Mouse (Mus musculus) brain, adult 2 months (tissue): ENCODE measurements around the gene Slc9a1.

Experiments
- DNase-seq: peaks from one replicate; pipeline ENCODE4 v3.0.0; 2011; ENCODE audit warnings: low read depth, low spot score

The Slc9a1 gene

GRCm38 (mm10) chr4:133369553-133370297, at the start of gene Slc9a1:
Gene Slc9a1, plus strand, starts transcription at chr4:133369706.
- peak; percentile 97 for DNase-seq

DNA sequence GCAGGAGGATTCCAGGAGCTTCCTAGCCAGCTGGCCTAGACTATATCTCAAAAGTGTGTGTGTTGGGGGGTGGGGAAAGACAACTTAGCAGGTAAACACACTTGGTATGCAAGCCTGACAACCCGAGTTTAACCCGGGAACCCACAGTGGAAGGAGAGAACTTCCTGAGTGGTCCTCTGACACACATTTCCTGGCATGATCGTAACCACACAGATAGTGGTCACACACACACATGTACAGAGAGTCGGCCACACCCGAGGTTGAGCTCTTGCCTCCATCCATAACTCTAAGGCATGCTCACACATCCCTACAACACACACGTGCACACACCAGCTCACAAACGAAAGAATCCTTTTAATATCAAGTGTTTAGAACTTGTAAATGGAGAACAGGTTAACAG, 41.4 kb upstream of the Slc9a1 start:
- no peak for DNase-seq

- DNase-seq: no peak
These were observed 39.2 kb upstream of the Slc9a1 start for GRCm38 (mm10) chr4:133330296-133330695.

DNA sequence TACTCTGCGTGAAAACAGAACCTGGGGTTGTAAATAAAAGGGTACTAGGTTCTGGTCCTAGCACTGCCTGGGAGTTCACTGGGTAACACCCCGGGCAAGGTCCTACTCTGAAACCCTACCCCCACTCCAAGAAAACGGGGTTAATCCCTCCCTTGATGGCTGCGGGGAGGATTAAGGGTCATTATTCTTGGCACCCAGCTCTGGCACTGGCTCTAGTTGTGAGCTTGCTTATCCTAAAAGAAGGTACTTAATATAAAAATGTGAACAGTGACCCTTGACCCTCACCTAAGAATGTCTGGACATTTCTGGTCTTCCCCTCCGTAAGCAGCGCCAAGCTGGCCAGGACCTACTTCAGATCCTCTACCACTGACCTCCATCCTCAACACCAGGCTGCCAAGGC, 36.2 kb upstream of the Slc9a1 start:
- no peak for DNase-seq

GRCm38 (mm10) chr4:133337833-133338520, 31.5 kb upstream of the Slc9a1 start:
- no peak for DNase-seq

GRCm38 (mm10) chr4:133338521-133339095, 30.9 kb upstream of the Slc9a1 start:
- DNase-seq: no peak

DNA sequence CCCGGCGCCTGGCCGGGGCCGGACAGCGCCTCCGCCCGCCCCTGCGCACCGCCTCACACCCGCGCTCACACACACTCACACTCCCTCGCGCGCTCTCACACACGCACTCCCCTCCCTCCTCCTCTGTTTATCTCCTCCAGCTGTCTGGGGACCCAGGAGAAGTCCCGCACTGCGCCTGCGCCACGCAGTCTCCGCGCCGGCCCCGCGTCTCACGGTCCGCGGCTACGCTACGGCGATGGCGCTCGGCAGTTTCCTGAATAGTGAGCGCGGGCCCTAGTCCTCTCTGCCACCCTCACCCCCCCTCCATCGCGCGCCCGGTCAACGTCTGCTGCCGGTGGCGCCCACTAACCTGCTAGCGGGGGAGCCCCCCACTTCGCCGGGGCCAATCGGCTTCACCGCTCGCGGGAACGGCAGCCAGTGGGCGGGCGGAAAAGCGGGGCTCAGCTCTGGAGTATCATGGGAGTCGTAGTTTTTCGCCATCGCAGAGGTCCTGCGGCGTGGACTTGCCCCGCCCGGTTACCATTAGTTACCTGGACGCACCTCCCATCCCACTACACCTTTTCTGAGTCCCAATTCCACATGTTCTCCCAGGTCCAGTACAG, 30.3 kb upstream of the Slc9a1 start:
- peak; percentile 98 for DNase-seq

GRCm38 (mm10) chr4:133340217-133340616, 29.3 kb upstream of the Slc9a1 start:
- DNase-seq: no peak

DNA sequence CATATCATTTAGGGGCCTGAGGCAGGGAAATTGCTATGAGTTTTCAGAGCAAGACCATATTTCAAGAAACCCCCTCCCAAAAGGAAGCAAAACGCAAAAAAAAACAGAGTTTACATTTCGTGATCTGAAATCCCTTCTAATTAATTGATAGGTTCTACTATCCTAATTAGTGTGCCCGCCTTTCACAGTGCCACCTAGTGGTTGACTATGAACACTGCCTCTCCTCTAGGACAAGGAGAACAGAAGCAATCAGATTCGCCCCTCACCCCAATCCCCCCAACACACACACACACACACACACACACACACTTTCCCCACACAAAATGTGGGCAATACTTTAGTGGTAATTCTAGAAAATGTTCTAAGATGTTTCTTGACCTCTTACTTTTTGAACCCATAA, 25.4 kb upstream of the Slc9a1 start:
- peak; percentile 50 for DNase-seq

DNA sequence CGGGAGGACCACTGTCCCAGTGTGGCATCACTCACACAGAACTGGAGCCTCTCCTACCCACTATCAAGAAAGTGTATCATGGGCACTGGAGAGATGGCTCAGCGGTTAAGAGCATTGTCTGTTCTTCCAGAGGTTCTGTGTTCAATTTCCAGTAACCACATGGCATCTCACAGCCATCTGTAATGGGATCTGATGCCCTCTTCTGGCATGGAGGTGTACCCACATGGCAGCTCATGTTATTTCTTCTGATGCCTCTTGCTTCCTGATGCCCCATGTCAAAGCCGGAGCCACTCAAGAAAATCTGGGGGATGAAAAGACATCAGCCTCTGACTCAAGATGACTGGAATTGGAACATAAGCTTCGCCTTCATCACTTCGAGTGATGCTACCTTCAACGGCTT, 23.8 kb upstream of the Slc9a1 start:
- DNase-seq: peak; percentile 19

GRCm38 (mm10) chr4:133346577-133346976, 22.9 kb upstream of the Slc9a1 start:
- no peak for DNase-seq

GRCm38 (mm10) chr4:133347624-133348023, 21.9 kb upstream of the Slc9a1 start:
- no peak for DNase-seq

GRCm38 (mm10) chr4:133348051-133348775, 21.3 kb upstream of the Slc9a1 start:
- DNase-seq: no peak

DNA sequence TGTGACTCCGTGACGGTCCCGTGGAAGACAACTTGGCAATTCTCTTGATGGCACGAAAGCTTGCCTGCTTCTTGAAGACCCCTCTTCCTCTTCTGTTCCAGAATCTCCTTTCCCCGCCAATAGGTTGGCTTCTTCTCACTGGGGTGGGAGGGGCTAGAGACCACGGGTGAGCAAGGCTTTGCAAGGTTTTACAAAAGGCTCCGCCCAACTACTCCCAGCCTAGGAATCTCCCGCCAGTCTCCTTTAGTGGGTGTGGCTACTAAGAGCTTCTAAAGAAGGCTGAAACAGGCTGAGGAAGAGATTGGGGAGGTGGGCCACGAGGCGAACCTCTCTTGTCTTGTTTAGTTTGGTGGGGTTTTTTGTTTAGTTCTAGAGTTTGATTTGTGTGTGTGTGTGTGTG, 16.7 kb upstream of the Slc9a1 start:
- DNase-seq: no peak

- no peak for DNase-seq
These were observed 15.8 kb upstream of the Slc9a1 start, which contains the start of gene Wdtc1 for GRCm38 (mm10) chr4:133353367-133354365. Gene Wdtc1, minus strand, starts transcription at chr4:133353481.

DNA sequence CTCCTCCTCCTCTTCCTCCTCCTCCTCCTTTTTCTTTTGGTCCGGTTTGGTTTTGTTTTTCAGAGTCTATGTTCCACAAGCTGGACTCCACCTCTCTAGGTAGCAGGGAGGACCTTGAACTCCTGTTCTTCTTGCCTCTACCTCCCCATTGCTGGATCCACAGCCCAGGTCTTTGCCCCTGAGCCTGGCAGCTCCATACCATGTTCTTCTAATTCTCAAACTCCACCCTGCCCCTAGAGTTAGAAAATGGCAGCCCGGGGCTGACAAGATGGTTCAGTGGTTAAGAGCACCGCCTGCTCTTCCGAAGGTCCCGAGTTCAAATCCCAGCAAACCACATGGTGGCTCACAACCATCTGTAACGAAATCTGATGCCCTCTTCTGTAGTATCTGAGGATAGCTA, 14.9 kb upstream of the Slc9a1 start:
- DNase-seq: no peak

- DNase-seq: peak; percentile 45
These were observed 1.1 kb downstream of the Slc9a1 start for GRCm38 (mm10) chr4:133370298-133371274.

DNA sequence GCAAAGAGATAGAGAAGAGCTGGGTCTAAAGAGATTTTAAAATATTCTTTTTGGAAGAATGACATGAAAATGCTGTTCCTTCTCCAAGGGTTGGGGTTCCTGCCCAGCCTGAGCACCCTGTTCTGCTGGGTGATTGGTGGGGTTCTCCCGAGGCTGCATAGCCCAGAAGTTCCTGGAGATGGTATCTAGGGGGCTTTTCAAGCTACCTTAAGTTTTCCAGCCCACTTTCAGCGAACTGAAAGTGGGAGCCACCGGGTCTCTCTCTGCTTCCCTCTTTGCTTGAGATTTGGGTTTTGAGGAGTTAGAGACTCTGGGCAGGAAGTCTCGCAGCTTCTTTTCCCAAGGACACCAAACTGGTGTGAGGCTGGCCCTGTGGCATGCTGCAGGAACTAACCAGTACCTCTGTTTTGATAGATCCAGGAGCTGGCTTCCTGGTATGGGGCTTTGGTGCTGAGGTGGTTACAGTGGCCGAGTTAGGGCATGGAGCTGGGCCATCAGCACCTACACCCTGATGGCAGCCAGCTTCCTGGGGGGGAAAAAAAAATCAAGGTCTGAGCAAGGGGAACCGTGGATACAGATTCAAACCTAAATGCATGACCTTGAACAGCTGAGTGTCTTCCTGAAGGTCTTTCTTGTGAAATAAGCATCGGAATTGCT, 2.2 kb downstream of the Slc9a1 start:
- no peak for DNase-seq

- no peak for DNase-seq
These were observed 2.8 kb downstream of the Slc9a1 start for GRCm38 (mm10) chr4:133372278-133372665.
